9 mouse cellular contexts compared by ENCODE assay signal in the genomic region with DNA sequence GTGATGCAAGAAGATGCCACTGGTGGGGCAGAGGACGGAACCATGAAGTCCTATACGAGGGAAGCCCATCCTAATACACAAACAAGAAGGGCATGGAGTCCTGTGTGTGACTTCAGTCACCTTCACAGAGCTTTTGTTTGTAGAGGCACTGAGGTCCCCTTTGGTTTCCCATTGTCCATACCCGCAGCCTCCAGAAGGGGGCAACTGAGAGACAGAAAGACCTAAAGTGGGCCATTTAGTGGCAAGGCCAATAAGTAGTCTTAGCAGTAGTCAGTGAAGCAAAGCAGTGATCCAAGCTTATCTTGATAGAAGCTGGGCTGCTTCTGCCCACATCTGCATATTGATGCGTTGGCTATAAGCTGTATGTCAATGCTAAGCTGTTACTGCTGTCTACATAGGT.
DNase-seq lines count a peak whose midpoint lies in the region; ATAC-seq lines count a peak whose summit lies in the region.
"Had no signal": no experiment of that assay in that cellular context is flagged by ENCODE, and none has a peak within 500 bp of the region (broad histone marks: within the 10 kb centered on the region; RNA-seq: fewer than 3 reads in every experiment).

No protein-coding gene starts in this region.

- no peak overlapping the region for H3K27ac ChIP-seq in kidney, embryonic 14.5 days (ENCODE audit: low read depth, low read length)
- H3K27ac ChIP-seq: embryonic facial prominence, embryonic 15.5 days had no signal

- H3K36me3 ChIP-seq in kidney, embryonic 14.5 days (ENCODE audit: control insufficient read depth, insufficient read depth, low read length): no peaks in the 10 kb centered on the region
- H3K36me3 ChIP-seq: embryonic facial prominence, embryonic 15.5 days had no signal

- H3K27me3 ChIP-seq in kidney, embryonic 14.5 days (ENCODE audit: control insufficient read depth, insufficient read depth, low read length): no peaks in the 10 kb centered on the region

- no peak overlapping the region for H3K9ac ChIP-seq in kidney, embryonic 14.5 days (ENCODE audit: low read depth, low read length)
- H3K9ac ChIP-seq: embryonic facial prominence, embryonic 15.5 days had no signal

- no peak overlapping the region for H3K4me2 ChIP-seq in kidney, embryonic 14.5 days (replicated peaks; ENCODE audit: low read depth, low read length)
- H3K4me2 ChIP-seq: embryonic facial prominence, embryonic 15.5 days had no signal

- H3K4me1 ChIP-seq in kidney, embryonic 14.5 days (ENCODE audit: control insufficient read depth, insufficient read depth, low read length): peaks cover 11% of the 10 kb centered on the region; the same call in 1 of the 2 replicates

- H3K4me3 ChIP-seq in kidney, embryonic 14.5 days (ENCODE audit: low read length): no peak overlapping the region
- H3K4me3 ChIP-seq: embryonic facial prominence, embryonic 15.5 days had no signal

- H3K9me3 ChIP-seq in kidney, embryonic 14.5 days (ENCODE audit: control insufficient read depth, low read length): no peaks in the 10 kb centered on the region
- H3K9me3 ChIP-seq: embryonic facial prominence, embryonic 15.5 days had no signal

- WGBS in kidney, embryonic 14.5 days: 64% methylated on average over 4 of the region's 4 CpGs

- peak; percentile 55 for DNase-seq in adrenal gland, postnatal 10 days
- no peak for DNase-seq in adrenal gland, postnatal 25 days
- DNase-seq in kidney, postnatal 14 days: peak; percentile 35
- DNase-seq in brain, adult 2 months (ENCODE audit: low read depth, low spot score): peak; percentile 58
- peak; percentile 73 for DNase-seq in lung, postnatal 10 days
- DNase-seq in frontal cortex, postnatal 25 days (ENCODE audit: low spot score in 2 of 2): no peak

- no peak for ATAC-seq in kidney, embryonic 14.5 days (ENCODE audit: low FRiP score, low TSS enrichment)
- no peak for ATAC-seq in monocyte, adult 5-6 weeks (replicated peaks; ENCODE audit: insufficient number of reproducible peaks, low FRiP score, low TSS enrichment, poor library complexity, severe bottlenecking)

Comparison
In these comparisons a context has a peak if more than half of its experiments do, and no peak if none do; other contexts are left out.
1. DNase-seq: peak in adrenal gland, postnatal 10 days (single experiment), kidney, postnatal 14 days (single experiment), brain, adult 2 months (single experiment) and lung, postnatal 10 days (single experiment); none in adrenal gland, postnatal 25 days (single experiment) and frontal cortex, postnatal 25 days (0 of 2).